Mouse (Mus musculus) ES-Bruce4 (cell line): ENCODE measurements around the gene Hecw1.

Source experiments
- CTCF ChIP-seq: IDR thresholded peaks from one replicate; pipeline ENCODE4 v1.8.1; 2011; ENCODE audit warnings: low read depth, low read length
- EP300 ChIP-seq: IDR thresholded peaks from 2 replicates; pipeline ENCODE4 v1.6.1; 2011; ENCODE audit warnings: low read depth, low read length; ENCODE audit not compliant: insufficient read depth
- POLR2A ChIP-seq: IDR thresholded peaks from one replicate; pipeline ENCODE4 v1.8.1; 2011; ENCODE audit warnings: low read length; ENCODE audit not compliant: insufficient read depth

DNA sequence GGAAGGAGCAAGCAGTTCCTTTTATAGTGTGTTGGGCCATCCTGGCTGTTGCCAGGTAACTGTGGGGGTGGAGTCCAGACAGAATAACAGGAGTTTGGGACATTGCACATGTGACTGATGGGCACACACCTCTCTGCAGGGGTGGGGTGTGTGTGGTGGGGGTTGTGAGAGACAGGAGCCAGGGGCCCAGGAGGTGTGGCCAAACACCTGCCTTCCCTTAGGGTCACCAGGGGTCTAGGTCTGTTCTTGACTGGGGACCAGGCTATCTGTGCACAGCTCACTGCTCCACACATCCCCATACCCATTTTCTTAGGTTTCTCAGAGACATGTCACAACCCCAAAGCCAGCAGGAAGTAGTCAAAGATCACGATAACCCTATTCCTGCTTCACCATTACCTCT, 51.9 kb downstream of the Hecw1 start:
- TF ChIP-seq CTCF: no peak
- TF ChIP-seq POLR2A: no peak
- TF ChIP-seq EP300: no peak
